Mouse (Mus musculus) thymus, postnatal 0 days (tissue): ENCODE measurements around the gene Kctd2. TPM values are rescaled to one million over a fixed set of nuclear protein-coding genes. Genes with fewer than 3 reads are reported as not detected.
A peak's percentile ranks its signal among the peaks of the same experiment; 100 is the strongest.
"Not testable (repeated sequence)": the region's sequence is repeated elsewhere in the genome, so short reads cannot be mapped to it uniquely, and the experiment has no call there.

Source experiments
- DNase-seq: peaks from one replicate; pipeline ENCODE4 v3.0.0-alpha.2; 2015; ENCODE audit warnings: low spot score
- microRNA-seq: library from miRNA; unstranded; fragments of <30 nt; microRNA quantifications from one replicate; pipeline ENCODE4, GENCODE M21; 2016; ENCODE audit warnings: borderline number of aligned reads
- polyA plus RNA-seq: library from polyadenylated mRNA; unstranded; fragments of >200 nt; fragmentation: Nextera tagmentation; extraction: Ambion mirVana; gene quantifications from 2 replicates; pipeline ENCODE4 v1.2.1, GENCODE M21; 2015

Gene Kctd2
- polyA plus RNA-seq, 1 experiment from 2014 or later: 37.5 TPM

DNA sequence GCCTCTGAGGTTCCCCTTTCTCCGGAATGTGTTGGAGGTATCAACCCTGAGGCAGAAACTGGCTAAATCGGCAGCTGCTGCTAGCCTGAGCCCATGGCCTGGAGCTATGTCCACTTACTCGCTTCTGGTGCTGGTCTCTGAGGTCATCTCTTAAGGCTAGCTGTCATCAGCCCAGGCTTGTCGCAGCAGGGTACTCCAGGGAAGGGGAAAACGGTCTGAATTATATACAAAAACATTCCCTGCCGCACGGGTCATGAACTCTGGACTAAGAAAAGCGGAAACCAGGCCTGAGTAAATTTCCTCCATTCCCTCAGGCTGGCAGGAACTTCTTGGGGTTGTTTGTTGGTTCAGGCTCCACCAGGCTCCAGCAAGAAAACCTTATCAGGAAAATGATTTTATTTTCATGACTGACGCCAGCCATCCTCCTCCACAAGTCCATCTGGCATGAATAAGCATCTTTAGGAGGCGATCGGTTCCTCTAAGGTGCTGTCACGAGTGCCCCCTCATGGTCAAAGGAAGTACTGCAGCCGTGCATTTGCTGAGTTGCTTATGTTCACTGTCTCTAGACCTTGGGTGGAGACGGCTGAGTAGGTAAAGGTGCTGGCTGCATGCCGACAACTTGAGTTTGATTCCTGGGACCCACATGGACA, 53.8 kb downstream of the Kctd2 start:
- peak; percentile 95 for DNase-seq

- DNase-seq: peak; percentile 97
These were observed 55.3 kb downstream of the Kctd2 start, which contains the start of gene Armc7 for GRCm38 (mm10) chr11:115475025-115475757. Armc7 (plus strand) TSS chr11:115475667.

GRCm38 (mm10) chr11:115475758-115476237, 55.9 kb downstream of the Kctd2 start:
- DNase-seq: no peak

GRCm38 (mm10) chr11:115476630-115477029, 56.7 kb downstream of the Kctd2 start:
- not testable (repeated sequence) for DNase-seq

- not testable (repeated sequence) for DNase-seq
These were observed 57.5 kb downstream of the Kctd2 start for GRCm38 (mm10) chr11:115477388-115477787.

DNA sequence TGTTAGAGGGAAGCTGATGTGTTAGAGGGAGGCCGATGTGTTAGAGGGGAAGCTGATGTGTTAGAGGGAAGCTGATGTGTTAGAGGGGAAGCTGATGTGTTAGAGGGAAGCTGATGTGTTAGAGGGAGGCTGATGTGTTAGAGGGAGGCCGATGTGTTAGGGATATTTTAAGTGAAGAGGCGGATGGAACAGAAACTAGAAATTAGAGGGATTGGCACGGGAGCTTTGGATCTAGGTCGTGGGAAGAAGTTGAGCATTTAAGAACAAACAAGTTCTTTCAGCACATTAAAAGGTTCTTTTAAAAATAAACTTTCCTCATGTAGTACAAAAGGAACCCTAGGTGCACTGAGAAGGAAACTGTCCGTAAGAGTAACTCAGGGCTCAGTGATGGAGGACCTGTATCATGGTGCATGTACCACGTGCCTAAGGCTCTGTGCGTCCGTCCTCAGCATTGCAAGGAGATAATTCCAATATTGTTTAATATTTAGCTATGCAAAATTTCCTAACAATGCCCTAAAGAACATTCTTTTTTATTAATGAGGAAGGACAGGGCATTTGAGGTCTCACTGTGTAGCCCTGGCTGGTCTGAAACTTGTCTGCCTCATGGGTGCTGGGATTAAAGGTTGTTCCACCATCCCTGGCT, 58.5 kb downstream of the Kctd2 start:
- no peak for DNase-seq

Small RNA genes within 50 kb of the gene (microRNA-seq; reads per million reads assigned to microRNA genes)
- gene Mir3968: not detected

Other genes starting within 250 kb of the Kctd2 start
- 8.6 and 10.8 TPM in 2 replicates for gene Tmem104, start 232.6 kb upstream of the Kctd2 start, polyA plus RNA-seq
- 19.3 and 20.1 TPM in 2 replicates for gene Nat9, start 232.3 kb upstream of the Kctd2 start, polyA plus RNA-seq
- gene Grin2c, start 152.9 kb upstream of the Kctd2 start, polyA plus RNA-seq: 0.60 and 0.83 TPM in 2 replicates
- gene Fdxr, start 143.1 kb upstream of the Kctd2 start, polyA plus RNA-seq: 22.0 and 22.4 TPM in 2 replicates
- gene Fads6, start 122.5 kb upstream of the Kctd2 start, polyA plus RNA-seq: 0.37 and 0.39 TPM in 2 replicates
- gene Otop2, start 113.0 kb upstream of the Kctd2 start, polyA plus RNA-seq: not detected in 2 replicates
- gene Ush1g, start 98.1 kb upstream of the Kctd2 start, polyA plus RNA-seq: not detected in 2 replicates
- not detected in 2 replicates for gene Otop3, start 85.4 kb upstream of the Kctd2 start, polyA plus RNA-seq
- gene Hid1, start 52.4 kb upstream of the Kctd2 start, polyA plus RNA-seq: 23.2 and 27.1 TPM in 2 replicates
- 5.3 and 5.4 TPM in 2 replicates for gene Cdr2l, start 38.2 kb upstream of the Kctd2 start, polyA plus RNA-seq
- 408 and 411 TPM in 2 replicates for gene Mrpl58, start 16.4 kb upstream of the Kctd2 start, polyA plus RNA-seq
- gene Atp5h, start 166 bp upstream of the Kctd2 start, polyA plus RNA-seq: 1,461 and 1,502 TPM in 2 replicates
- gene Trim80, start 20.4 kb downstream of the Kctd2 start, polyA plus RNA-seq: 0.89 and 1.1 TPM in 2 replicates
- 206 and 207 TPM in 2 replicates for gene Slc16a5, start 42.3 kb downstream of the Kctd2 start, polyA plus RNA-seq
- gene Armc7, start 55.5 kb downstream of the Kctd2 start, polyA plus RNA-seq: 30.0 and 34.5 TPM in 2 replicates
- 210 and 221 TPM in 2 replicates for gene Nt5c, start 71.7 kb downstream of the Kctd2 start, polyA plus RNA-seq
- gene Jpt1, start 94.3 kb downstream of the Kctd2 start, polyA plus RNA-seq: 603 and 612 TPM in 2 replicates
- gene Sumo2, start 116.1 kb downstream of the Kctd2 start, polyA plus RNA-seq: 1,265 and 1,278 TPM in 2 replicates
- gene Nup85, start 144.3 kb downstream of the Kctd2 start, polyA plus RNA-seq: 148 and 163 TPM in 2 replicates
- gene Mrps7, start 183.8 kb downstream of the Kctd2 start, polyA plus RNA-seq: 81.2 and 85.3 TPM in 2 replicates
- gene Gga3, start 183.9 kb downstream of the Kctd2 start, polyA plus RNA-seq: 20.1 and 20.9 TPM in 2 replicates
- 120 and 121 TPM in 2 replicates for gene Mif4gd, start 192.8 kb downstream of the Kctd2 start, polyA plus RNA-seq
- 35.5 and 39.5 TPM in 2 replicates for gene Slc25a19, start 208.2 kb downstream of the Kctd2 start, polyA plus RNA-seq